Mouse (Mus musculus) testis, postnatal 10 days (tissue): ENCODE measurements around the gene Cenpa.
"Not testable (repeated sequence)": the region's sequence is repeated elsewhere in the genome, so short reads cannot be mapped to it uniquely, and the experiment has no call there.

Experiments used
- DNase-seq: peaks from one replicate; pipeline ENCODE4 v3.0.0; 2021; ENCODE audit warnings: low spot score

Cenpa gene

DNA sequence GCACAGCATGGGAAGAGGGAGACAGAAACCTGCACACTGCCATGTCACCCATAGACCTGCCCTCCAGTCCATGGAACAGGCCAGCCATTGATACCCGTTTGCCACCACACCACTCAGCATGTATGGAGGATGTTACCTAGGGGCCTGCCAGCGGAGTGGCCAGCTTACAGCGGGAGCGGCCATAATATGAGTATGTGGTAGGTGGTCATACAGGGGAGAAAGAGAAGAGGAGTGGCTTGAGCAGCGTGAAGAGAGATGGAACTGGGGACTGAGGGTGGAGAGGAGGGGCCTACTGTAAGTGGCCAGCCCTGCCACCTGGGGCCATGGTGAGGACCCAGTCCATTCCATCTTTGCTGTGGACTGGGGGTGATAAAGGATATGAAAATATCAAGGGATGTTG is 15.4 kb downstream of the Cenpa start:
- no peak for DNase-seq

DNA sequence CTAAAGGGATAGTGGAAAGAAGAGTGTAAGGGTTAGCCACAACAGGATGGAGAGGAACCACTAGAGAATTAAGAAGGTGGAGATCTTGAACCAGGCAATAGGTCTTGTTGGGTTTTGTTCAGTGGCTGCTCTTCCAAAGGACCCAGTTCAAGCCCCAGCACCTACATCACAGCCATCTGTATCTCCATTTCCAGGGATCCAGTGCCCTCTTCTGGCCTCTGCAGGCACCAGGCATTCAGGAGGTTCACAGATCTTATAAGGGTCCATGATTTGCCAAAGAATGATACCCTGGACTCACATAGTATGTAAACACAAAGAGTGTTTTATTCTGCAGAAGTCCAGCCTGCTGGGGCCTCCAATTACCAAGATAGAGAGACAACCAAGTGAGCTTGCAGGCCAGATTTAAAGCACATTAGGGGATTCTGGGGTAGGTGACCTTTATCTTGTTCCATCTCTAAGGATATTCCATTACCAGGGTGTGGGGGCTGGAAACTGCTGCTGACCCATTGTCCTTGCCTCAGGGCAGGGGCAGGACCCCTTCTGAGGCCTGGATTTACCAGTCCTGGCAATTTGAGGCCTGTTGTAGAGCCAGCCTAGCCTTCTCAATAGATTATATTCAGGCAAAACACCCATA is 16.5 kb downstream of the Cenpa start:
- DNase-seq, result no peak

DNA sequence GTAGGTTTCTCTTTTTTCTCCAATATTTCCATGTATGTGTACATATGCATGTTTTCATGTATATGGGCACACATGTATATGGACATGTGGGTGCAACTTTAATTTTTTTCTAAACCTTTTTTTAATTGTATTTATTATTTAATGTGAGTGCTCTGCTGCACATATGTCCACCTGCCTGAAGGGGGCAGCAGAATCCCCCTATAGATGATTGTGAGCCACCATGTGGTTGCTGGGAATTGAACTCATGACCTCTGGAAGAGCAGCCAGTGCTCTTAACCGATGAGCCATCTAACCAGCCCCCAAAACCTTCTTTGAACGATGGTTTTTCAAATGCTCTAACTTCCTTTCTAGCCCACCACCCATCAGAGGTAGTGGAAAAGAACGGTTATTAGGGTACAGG is 17.4 kb downstream of the Cenpa start:
- DNase-seq, result no peak

DNA sequence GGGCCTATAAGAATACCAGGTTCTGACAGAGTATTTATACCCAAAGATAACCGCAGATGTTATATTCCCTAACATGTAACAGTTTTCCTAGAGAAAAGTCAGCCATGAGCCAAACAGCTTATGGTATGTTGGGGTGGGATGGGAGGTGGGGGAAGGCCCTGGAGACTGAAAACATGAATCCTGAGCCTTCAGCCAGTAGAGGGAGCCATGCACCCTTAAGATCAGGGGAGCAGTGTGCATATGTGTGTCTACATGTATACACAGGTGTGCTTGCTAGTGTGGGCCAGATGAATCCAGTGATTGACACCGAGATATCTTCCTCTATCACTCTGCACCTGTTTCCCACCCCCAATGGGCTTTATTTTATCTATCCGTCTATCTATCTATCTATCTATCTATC is 20.2 kb downstream of the Cenpa start:
- DNase-seq, result no peak

DNA sequence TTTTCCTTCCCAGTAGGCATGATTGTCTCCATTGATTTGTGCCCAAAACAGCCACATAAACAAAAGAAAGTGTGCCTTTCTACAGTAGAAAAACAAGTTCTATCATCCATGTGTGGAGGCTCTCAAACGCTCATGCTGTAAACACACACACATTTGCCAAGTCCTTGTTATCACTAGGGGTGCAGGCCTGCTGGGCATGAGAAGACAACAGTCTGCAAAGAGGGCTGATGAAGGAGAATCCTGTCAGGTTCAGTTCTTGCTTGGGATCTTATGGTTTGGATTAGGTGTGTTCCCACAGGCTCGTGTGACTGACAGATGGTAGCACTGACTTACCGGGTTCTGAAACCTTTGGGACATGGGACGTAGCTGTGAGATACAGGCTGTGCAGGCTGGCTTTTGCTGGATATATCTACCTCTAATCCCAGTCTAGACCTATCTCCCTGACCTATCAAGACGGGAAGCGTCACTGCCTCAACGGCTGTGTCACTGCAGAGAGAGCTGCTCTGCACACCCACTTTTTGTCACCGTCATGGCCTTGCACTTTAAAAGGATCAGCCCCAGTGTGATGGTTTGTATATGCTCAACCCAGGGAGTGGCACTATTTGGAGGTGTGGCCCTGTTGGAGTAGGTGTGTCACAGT is 33.9 kb downstream of the Cenpa start:
- no peak for DNase-seq

DNA sequence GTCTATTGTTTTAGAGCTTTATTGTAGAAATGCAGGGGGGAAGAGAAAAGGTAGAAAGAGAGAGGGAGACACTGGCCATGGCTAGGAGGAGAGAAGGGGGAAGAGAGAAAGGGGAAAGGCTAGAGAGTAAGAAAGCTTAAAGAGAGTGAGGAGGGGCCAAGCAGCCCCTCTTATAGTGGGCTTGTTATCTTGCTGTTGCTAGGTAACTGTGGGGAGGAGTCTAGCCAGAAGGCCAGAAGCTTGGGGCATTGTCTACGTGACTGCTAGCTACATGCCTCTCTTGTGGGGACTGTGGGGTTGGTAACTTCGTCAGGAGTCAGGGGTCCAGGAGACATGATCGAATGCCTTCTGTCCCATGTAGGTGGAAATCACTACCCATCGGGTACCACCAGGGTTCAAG is 34.8 kb downstream of the Cenpa start:
- DNase-seq, result not testable (repeated sequence)

DNA sequence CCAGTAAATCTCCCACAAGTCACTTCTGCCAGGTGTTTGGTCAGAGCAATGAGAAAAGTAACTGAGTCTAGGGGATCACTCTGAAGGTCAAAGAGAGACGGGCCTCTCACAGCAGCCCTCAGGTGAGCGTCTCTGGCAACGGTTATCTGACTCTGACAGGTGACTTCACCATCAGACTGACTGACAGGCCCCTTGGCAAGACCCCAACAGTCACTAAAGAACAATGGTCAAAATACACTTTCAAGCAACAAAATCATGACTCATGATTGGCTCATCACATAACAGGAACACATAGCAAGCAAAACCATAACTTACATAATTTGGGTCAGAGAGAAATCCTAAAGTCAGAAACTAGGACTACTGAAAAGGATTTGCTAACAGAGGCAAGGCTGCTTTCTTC is 35.3 kb downstream of the Cenpa start:
- DNase-seq, result no peak

DNA sequence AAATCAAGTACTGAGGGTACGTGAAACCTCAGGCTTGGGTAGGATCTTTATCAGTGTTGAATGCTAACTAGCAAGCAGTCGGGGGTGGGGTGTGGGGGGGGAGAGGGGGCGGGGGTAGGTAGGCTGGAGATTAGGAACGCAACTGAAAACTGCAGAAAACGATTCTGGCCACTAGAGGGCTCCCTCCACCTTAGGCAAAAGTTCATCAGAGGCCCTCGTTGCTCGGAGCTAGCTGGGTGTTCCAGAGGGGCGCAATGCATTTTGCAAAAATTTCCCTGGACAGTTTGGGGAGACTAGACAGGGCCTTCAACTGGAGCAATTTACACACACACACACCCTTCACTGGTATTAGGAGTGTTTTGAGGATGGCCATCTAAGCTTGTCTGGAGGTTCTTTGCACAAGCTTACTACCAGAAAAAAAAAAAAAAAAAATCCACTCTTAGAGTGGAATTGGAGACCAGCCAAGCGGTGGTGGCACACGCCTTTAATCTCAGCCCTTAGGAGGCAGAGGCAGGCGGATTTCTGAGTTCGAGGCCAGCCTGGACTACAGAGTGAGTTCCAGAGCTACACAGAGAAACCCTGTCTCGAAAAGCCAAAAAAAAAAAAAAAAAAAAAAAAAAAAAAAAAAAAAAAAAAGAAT is 43.3 kb downstream of the Cenpa start:
- DNase-seq, result peak; percentile 82

DNA sequence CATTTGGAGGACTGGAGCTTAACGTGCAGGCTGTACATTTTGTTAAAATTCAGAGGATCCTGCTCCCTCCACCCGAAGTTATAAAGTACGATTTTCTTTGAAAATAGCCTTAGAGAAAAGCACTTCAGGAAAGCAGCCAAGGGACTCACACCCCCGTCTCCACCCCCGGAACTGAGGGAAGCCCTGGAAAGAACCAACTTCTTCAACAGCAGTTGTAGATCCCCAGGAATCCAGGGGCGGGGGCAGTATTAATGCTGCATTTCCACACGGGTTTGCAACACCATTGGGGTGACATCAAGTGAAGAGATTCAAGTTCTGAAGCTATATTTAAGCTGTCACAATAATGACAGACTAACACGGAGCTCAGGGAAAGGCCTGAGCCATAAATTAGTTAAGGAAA is 43.9 kb downstream of the Cenpa start:
- no peak for DNase-seq

DNA sequence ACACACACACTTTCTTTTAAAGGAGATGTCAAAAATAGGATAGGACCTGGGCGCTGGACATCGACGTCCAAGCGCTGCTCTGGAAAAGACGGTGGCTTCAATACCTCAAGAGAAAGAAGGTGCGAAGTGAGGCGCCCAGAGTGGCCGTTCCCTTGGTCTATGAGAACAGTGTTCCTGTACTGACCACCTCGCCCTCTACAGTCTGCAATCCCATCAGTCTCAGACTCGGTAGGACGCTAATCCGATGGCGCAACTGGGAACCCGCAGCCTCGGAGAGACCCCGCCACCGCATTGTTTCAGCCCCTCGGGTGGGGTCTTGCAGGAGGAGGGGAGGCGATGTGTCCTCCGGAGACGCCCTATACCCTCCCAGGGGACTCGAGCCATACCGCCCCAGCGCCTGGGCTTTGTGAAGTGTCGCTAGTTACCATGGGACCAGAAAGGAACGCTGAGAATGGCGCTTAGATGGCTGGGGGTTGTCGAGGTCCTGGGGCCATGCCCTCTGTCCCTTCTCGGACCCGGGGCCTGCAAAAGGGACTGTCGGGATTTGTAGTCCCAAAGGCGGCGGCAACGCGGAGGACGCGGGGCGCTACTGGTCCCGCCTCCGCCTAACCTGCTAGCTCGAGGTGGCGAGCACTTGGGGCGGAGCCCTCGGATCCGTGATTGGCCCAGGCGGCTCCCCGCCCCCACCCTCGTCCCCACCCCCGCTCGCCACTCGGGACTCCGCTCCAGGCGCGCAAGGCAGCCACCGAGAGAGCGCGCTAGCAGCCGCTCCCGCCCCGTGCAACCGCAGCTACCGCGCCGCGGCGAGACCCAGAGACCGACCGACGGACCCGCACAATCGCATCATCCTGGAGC is 44.8 kb downstream of the Cenpa start, which contains the start of gene Dpysl5:
Gene Dpysl5 (plus strand): TSS at position 418 of the 855 bp plus-strand sequence.
- DNase-seq, result peak; percentile 80

DNA sequence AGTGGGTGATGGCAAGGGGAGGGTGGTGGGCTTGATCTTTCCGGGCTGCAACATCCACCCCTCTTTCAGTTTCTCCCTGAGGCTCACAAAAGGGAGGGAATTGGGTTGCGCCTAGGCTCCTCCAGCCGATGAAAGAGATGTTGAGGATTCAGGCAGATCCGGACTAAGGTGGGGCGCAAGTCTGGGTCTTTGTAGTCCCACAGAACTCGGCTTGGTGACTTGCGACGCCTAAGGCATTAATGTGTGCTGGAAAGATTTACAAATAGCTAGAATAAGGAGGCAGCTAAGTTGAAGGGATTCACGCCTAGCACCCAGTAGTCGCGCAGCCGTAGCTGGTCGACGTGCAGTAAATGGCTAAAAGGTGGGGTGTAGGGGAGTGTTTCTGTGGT is 45.4 kb downstream of the Cenpa start:
- DNase-seq, result no peak

DNA sequence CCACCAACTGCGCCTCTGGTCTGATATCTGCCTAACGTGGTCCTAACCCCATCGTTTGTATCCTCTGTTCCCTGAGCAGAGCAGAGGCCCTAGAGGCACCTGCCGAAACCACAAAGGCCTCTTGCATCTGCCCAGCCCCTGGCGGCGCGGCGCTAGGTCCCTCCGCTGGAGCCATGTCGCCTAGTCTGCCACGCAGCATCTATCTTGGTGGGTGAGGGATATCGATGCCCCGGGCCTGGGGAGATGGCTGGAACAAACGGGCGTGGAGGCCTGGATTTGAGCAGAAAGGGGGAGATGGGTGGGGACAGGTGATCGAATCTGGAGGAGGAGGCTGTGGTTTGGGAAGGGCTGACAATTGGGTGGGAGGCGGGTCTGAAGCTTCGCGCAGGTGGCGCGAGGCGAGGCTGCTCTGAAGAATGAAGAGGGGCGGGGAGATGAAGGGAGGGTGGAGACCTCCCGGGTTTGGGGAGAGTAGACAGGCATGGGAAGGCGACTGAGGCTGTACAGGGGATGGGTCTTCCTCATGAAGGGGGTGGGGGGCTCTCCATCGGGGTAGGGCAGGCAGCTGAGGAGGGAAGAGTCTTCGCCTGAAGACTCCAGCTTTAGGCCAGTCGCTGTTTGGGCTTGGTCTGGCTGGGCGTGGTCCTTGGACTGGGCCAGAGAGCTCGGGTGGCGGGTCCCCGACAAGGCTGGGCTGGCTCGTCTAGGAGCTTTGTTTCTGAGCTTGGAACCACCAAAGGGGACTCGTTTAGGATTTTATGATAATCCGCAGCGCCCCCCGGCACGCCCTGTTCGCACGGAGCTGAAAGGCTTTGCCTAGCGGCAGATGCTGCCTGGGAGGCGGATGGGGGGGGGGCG is 46.1 kb downstream of the Cenpa start:
- DNase-seq, result peak; percentile 60

DNA sequence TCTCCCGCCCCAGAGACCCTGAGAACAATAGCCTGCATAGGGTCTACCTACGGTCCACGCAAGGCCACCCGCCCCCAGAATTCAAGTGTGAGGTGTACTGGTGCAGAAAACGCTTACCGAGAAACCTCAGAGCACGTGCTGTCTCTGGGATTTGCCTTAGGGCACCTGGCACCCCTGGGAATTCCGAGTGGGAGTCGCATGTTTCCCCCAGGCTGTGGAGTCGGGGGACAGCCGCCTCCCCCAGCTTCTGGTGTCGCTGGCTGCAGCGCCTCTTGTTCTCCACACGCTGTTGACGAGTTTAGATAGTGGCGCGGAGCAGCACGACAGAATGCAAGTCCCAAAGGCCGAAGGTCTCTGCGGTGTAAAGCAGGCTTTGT is 46.7 kb downstream of the Cenpa start:
- peak; percentile 52 for DNase-seq

DNA sequence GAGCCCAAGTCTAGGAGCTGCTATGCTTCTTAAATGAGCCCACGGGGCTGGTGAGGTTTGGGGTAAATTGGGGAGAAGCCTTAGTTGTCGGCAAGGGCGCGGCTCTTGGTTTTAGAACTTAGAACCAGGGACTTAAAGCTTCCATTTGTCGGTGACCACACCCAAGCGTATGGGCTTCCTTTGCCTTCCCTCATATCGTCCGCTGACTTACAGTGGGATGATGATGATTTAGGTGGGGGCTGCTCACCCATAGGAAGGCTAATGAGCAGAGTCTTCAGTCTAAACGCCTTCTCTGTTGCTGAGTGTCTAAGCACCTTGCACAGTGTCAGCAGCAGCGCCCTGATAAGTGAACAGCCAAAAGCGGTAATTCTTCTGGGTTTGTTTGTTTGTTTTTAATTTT is 47.1 kb downstream of the Cenpa start:
- no peak for DNase-seq

DNA sequence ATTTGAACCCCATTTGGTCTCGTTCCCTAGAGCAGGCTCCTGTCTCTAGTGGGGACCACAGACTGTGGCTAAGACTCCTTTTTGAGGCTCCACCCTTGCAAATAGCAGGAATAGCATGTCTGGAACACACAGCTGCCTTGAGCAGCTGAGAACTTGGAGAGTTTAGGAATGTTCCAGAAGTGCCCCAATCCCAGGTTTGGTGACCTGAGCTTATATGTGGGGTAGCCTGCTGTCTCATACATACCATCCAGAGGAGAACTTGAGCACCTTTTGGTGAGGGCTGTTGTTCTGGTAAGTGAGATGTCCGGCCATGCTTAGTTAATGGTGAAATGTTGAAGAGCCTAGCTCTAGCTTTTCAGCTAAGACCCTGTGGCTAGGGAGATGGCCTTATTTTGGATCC is 49.7 kb downstream of the Cenpa start:
- DNase-seq, result no peak

DNA sequence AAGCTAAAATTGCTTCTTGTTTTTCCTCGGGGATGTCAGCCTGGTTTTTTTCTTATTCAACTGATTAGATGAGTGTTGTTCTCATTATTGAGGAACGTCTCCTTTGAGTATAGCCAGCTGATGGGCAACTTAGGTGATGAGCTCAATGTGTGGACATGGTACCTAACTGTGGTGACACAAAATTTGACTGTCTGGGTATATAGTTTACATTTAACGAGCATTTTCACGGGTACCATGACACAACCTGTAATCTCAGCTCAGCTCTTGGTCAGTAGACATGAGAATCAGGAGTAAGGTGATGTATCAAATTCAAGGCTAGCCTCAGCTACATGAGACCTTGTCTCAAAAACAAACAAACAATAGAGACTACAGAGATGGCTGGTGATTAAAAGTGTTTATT is 50.9 kb downstream of the Cenpa start:
- DNase-seq, result no peak

DNA sequence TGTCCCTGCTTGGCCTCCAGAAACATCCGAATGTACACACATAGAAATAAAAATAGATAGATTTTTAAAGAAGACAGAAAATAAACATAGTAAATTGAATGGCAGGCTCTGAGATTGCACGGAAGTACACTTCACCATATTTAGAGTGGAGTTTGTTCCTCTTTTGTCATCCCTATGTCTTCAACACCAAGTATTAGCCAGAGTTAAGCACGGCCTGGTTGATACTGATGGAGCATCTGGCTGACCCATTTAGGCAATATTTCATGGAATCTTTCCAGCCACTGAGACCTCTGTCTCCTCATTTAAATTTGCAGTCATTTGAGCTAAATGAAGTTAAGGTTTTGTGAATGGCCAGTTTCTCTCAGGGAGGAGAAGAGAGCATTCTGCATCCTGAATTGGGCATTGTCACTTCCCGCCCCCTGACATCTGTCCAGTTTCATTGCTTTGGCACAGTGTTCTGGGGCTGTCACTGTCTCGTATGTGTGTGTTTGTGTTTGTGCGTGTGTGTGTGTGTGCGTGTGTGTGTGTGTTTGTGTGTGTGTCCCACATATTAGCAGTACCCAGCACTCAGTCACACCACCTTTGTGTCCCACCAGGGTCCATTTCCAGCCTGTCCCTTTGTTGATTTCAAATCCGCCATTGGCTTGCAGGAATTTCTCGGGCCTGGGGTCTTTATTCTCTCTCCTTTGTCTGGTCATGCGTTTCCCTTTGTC is 51.6 kb downstream of the Cenpa start:
- DNase-seq, result no peak

DNA sequence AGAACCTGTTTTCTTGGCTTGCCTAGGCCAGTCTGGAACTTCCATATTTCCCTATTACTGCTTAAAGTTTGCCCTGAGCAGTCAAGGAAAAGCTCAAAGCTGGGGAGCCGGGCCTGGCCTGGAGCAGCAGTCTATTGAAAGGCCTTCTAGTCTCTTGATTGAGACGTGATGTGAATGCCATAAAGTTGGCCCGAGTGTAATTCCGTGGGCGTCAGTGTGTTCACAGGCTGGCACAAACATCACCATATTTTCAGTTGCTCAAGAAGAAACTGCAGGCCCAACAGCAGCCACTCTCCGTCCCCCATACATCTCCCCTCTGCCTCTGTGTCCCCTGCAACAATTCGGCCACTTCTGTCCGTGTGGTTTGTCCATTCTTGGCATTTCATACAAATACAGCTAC is 55.4 kb downstream of the Cenpa start:
- no peak for DNase-seq
